Mouse (Mus musculus) inflammation-experienced regulatory T-cells, adult 6 months (primary cell): Measurements from ENCODE around the gene Sparc. TPM values are rescaled to one million over a fixed set of nuclear protein-coding genes. Genes with fewer than 3 reads are reported as not detected.
A peak's percentile ranks its signal among the peaks of the same experiment; 100 is the strongest.

Source experiments
- ATAC-seq: one replicate; pipeline ENCODE4 v1.8.0; 2017
- polyA plus RNA-seq, 3 experiments: library from polyadenylated mRNA; unstranded; fragments of 100-300 nt; shearing (Covaris generic); gene quantifications; one replicate each; pipeline ENCODE4 v1.2.1; 2017

Gene Sparc
- polyA plus RNA-seq: not detected

- no peak for ATAC-seq
Measured at GRCm38 (mm10) chr11:55422978-55423377, at the start of gene Sparc. Gene Sparc (minus strand): TSS chr11:55423183.

GRCm38 (mm10) chr11:55471467-55471866 lies 48.5 kb upstream of the Sparc start:
- no peak for ATAC-seq

- no peak for ATAC-seq
Measured at GRCm38 (mm10) chr11:55470761-55471160, 47.8 kb upstream of the Sparc start.

GRCm38 (mm10) chr11:55469923-55470691 lies 47.1 kb upstream of the Sparc start:
- peak; percentile 1 for ATAC-seq

- ATAC-seq: peak; percentile 91
Measured at GRCm38 (mm10) chr11:55469048-55469843, 46.3 kb upstream of the Sparc start, which contains the start of gene G3bp1. Gene G3bp1 (plus strand): TSS chr11:55469685.

GRCm38 (mm10) chr11:55468611-55469047 lies 45.6 kb upstream of the Sparc start:
- no peak for ATAC-seq

GRCm38 (mm10) chr11:55468012-55468411 lies 45.0 kb upstream of the Sparc start:
- ATAC-seq: no peak

- no peak for ATAC-seq
Measured at GRCm38 (mm10) chr11:55465177-55465576, 42.2 kb upstream of the Sparc start.

- ATAC-seq: no peak
Measured at GRCm38 (mm10) chr11:55464707-55465106, 41.7 kb upstream of the Sparc start.

GRCm38 (mm10) chr11:55462149-55462548 lies 39.2 kb upstream of the Sparc start:
- ATAC-seq: no peak

- peak; percentile 96 for ATAC-seq
Measured at GRCm38 (mm10) chr11:55461019-55461645, 38.1 kb upstream of the Sparc start, which contains the start of gene Atox1. Gene Atox1 (minus strand): TSS chr11:55461239.

- peak; percentile 23 for ATAC-seq
Measured at GRCm38 (mm10) chr11:55460559-55461018, 37.6 kb upstream of the Sparc start.

GRCm38 (mm10) chr11:55459850-55460558 lies 37.0 kb upstream of the Sparc start:
- ATAC-seq: no peak

GRCm38 (mm10) chr11:55458501-55458900 lies 35.5 kb upstream of the Sparc start:
- no peak for ATAC-seq

- no peak for ATAC-seq
Measured at GRCm38 (mm10) chr11:55455166-55455565, 32.2 kb upstream of the Sparc start.

- no peak for ATAC-seq
Measured at GRCm38 (mm10) chr11:55453640-55454039, 30.7 kb upstream of the Sparc start.

GRCm38 (mm10) chr11:55450311-55450710 lies 27.3 kb upstream of the Sparc start:
- no peak for ATAC-seq

- ATAC-seq: no peak
Measured at GRCm38 (mm10) chr11:55449531-55449930, 26.5 kb upstream of the Sparc start.

- ATAC-seq: peak; percentile 35
Measured at GRCm38 (mm10) chr11:55446579-55446978, 23.6 kb upstream of the Sparc start.

- no peak for ATAC-seq
Measured at GRCm38 (mm10) chr11:55444772-55445171, 21.8 kb upstream of the Sparc start.

GRCm38 (mm10) chr11:55439718-55440117 lies 16.7 kb upstream of the Sparc start:
- ATAC-seq: no peak

- ATAC-seq: no peak
Measured at GRCm38 (mm10) chr11:55438031-55438430, 15.0 kb upstream of the Sparc start.
